Mouse (Mus musculus) lung, postnatal 0 days (tissue): ENCODE results near the gene Kcnk6.

Source experiments
- CTCF ChIP-seq: IDR thresholded peaks from 2 replicates; pipeline ENCODE4 v1.5.1; 2016; ENCODE audit warnings: antibody characterized with exemption, mild to moderate bottlenecking
- EP300 ChIP-seq: IDR thresholded peaks from 2 replicates; pipeline ENCODE4 v1.6.1; 2016; ENCODE audit warnings: antibody characterized with exemption, mild to moderate bottlenecking, control low read depth

DNA sequence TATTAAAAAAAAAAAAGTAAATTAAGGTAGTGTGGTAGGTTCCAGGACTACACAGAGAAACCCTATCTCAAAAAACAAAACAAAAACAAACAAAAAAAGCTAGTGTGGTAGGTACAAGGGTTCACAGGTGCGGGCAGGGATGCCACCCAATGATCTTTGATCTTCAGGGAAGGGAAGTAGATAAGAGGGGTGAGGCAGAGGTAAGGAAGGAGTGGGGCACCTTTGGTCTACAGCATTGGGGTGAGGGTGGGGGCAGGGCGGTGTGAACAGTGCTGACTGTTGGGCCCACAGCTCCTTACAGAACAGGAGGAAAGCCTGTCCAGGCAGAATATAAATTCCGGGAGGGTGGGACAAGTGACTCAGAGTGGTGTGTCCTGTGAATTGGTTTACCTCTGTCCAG, 18.9 kb upstream of the Kcnk6 start:
- TF ChIP-seq EP300 (no peak), CTCF (no peak)
